Mouse (Mus musculus): ENCODE results near the gene Pcsk2.

- no peak for TF ChIP-seq CTCF (IDR thresholded peaks at IDR 0.05; ENCODE audit: low read depth)
- TF ChIP-seq EP300 (IDR thresholded peaks at IDR 0.05; ENCODE audit: low read depth): no peak
These were observed 306.6 kb downstream of the Pcsk2 start for GRCm38 (mm10) chr2:143852295-143853275.
